Mouse (Mus musculus): Measurements from ENCODE around the gene Ctsa. TPM values are rescaled to one million over a fixed set of nuclear protein-coding genes. Genes with fewer than 3 reads are reported as not detected.

Ctsa gene
- total and polyA plus RNA-seq, 2 experiments from 2014 or later, result 134 to 263 TPM

GRCm38 (mm10) chr2:164856309-164857100, 23.8 kb downstream of the Ctsa start:
- H3K9ac ChIP-seq (replicated peaks; ENCODE audit: low read depth, low read length), result peak overlapping the region; percentile 41; the same call in 1 of the 2 replicates
- peak; percentile 34 for ATAC-seq (ENCODE audit: insufficient read depth, low read depth)
- TF ChIP-seq EP300 (IDR thresholded peaks at IDR 0.05; ENCODE audit: low read depth) (no peak), CTCF (IDR thresholded peaks at IDR 0.05; ENCODE audit: low read depth) (no peak)
- peak overlapping the region; percentile 96 for H3K4me2 ChIP-seq (ENCODE audit: low read depth, low read length)
- no peaks in the 10 kb centered on the region for H3K9me3 ChIP-seq (replicated peaks; ENCODE audit: control insufficient read depth, low read length)
- no peak for DNase-seq (ENCODE audit: low spot score)
- WGBS, result 2% methylated on average over 42 of the region's 42 CpGs
- no peaks in the 10 kb centered on the region for H3K36me3 ChIP-seq (replicated peaks; ENCODE audit: control insufficient read depth, insufficient read depth, low read length)
- H3K4me1 ChIP-seq (ENCODE audit: control insufficient read depth, insufficient read depth), result peaks cover 18% of the 10 kb centered on the region; the same call in 1 of the 2 replicates
- no peak overlapping the region for H3K27ac ChIP-seq (ENCODE audit: low read depth)
- H3K4me3 ChIP-seq (ENCODE audit: low read depth, low read length), result peak overlapping the region; percentile 55
- H3K27me3 ChIP-seq (ENCODE audit: control insufficient read depth, insufficient read depth, low read length), result peaks cover 47% of the 10 kb centered on the region; the same call in 1 of the 2 replicates

- Histone ChIP-seq H3K27me3 (ENCODE audit: control insufficient read depth, insufficient read depth, low read length) (peaks cover 47% of the 10 kb centered on the region; the same call in 1 of the 2 replicates), H3K4me2 (ENCODE audit: low read depth, low read length) (peak within 1 kb of the TSS; percentile 96), H3K4me1 (ENCODE audit: control insufficient read depth, insufficient read depth) (peaks cover 23% of the 10 kb centered on the region), H3K9me3 (replicated peaks; ENCODE audit: control insufficient read depth, low read length) (no peaks in the 10 kb centered on the region), H3K27ac (ENCODE audit: low read depth) (no peak within 1 kb of the TSS), H3K9ac (replicated peaks; ENCODE audit: low read depth, low read length) (peak within 1 kb of the TSS; percentile 41), H3K36me3 (replicated peaks; ENCODE audit: control insufficient read depth, insufficient read depth, low read length) (no peaks in the 10 kb centered on the region), H3K4me3 (ENCODE audit: low read depth, low read length) (peak within 1 kb of the TSS; percentile 55)
- no peak for TF ChIP-seq CTCF (IDR thresholded peaks at IDR 0.05; ENCODE audit: low read depth)
- no peak for TF ChIP-seq EP300 (IDR thresholded peaks at IDR 0.05; ENCODE audit: low read depth)
- ATAC-seq (ENCODE audit: insufficient read depth, low read depth) (peak; percentile 63), DNase-seq (ENCODE audit: low spot score) (no peak)
- under 1% methylated on average over 45 of the region's 47 CpGs for WGBS
These were observed 24.6 kb downstream of the Ctsa start, which contains the start of gene Pltp for GRCm38 (mm10) chr2:164857101-164857821. Gene Pltp, minus strand, starts transcription at chr2:164857711.

DNA sequence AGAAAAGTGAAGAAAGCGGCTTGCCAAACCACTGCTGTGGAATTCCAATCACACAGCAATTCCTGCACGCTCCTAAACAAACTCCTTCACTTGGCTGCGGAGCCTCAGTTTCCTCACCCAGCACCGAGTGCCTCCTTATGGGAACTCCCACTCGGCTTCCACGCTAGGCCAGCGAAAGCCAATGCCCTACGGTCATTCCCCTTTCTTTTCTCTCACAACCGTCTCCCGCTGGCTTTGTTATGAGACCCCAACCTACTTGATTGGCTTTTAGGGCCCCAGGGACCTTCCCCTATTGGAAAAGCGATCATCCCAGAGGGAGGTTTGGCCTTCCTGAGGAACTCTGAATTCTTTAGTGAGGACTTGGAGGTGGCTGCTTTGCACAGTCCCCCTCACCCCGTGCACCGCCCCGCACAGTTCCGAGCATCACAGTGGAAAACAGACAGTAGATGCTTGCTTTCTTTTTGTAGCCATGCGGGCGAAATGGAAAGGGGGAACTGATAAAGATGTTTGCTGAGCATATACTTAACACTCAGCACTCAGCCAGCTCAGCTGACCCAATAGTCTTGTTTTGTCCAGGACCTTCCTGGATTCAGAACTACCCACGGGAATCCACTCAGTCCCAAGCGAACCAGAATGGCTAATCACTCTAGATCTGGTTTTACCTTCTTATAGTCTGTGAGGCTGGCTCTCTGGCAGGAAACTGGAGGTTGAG, 25.3 kb downstream of the Ctsa start:
- no peak for TF ChIP-seq CTCF (IDR thresholded peaks at IDR 0.05; ENCODE audit: low read depth)
- no peak for TF ChIP-seq EP300 (IDR thresholded peaks at IDR 0.05; ENCODE audit: low read depth)
- Histone ChIP-seq H3K4me3 (ENCODE audit: low read depth, low read length) (peak overlapping the region; percentile 55), H3K9ac (replicated peaks; ENCODE audit: low read depth, low read length) (no peak overlapping the region), H3K27ac (ENCODE audit: low read depth) (no peak overlapping the region), H3K36me3 (replicated peaks; ENCODE audit: control insufficient read depth, insufficient read depth, low read length) (no peaks in the 10 kb centered on the region), H3K4me2 (ENCODE audit: low read depth, low read length) (peak overlapping the region; percentile 96), H3K9me3 (replicated peaks; ENCODE audit: control insufficient read depth, low read length) (no peaks in the 10 kb centered on the region), H3K4me1 (ENCODE audit: control insufficient read depth, insufficient read depth) (peaks cover 23% of the 10 kb centered on the region), H3K27me3 (ENCODE audit: control insufficient read depth, insufficient read depth, low read length) (peaks cover 47% of the 10 kb centered on the region; the same call in 1 of the 2 replicates)
- 17% methylated on average over 19 of the region's 19 CpGs for WGBS
- ATAC-seq (ENCODE audit: insufficient read depth, low read depth) (no peak), DNase-seq (ENCODE audit: low spot score) (no peak)

GRCm38 (mm10) chr2:164859155-164859554, 26.5 kb downstream of the Ctsa start:
- 59% methylated on average over 2 of the region's 2 CpGs for WGBS
- H3K27me3 ChIP-seq (ENCODE audit: control insufficient read depth, insufficient read depth, low read length), result peaks cover 46% of the 10 kb centered on the region; the same call in 1 of the 2 replicates
- no peak overlapping the region for H3K4me3 ChIP-seq (ENCODE audit: low read depth, low read length)
- no peak overlapping the region for H3K27ac ChIP-seq (ENCODE audit: low read depth)
- H3K9ac ChIP-seq (replicated peaks; ENCODE audit: low read depth, low read length), result no peak overlapping the region
- TF ChIP-seq CTCF (IDR thresholded peaks at IDR 0.05; ENCODE audit: low read depth) (no peak), EP300 (IDR thresholded peaks at IDR 0.05; ENCODE audit: low read depth) (no peak)
- H3K36me3 ChIP-seq (replicated peaks; ENCODE audit: control insufficient read depth, insufficient read depth, low read length), result no peaks in the 10 kb centered on the region
- no peaks in the 10 kb centered on the region for H3K9me3 ChIP-seq (replicated peaks; ENCODE audit: control insufficient read depth, low read length)
- DNase-seq (ENCODE audit: low spot score), result no peak
- no peak for ATAC-seq (ENCODE audit: insufficient read depth, low read depth)
- peaks cover 23% of the 10 kb centered on the region for H3K4me1 ChIP-seq (ENCODE audit: control insufficient read depth, insufficient read depth)
- H3K4me2 ChIP-seq (ENCODE audit: low read depth, low read length), result no peak overlapping the region

Measured in heart, postnatal 0 days (tissue).